Mouse (Mus musculus) lung, embryonic 14.5 days (tissue): ENCODE data around the gene Syde2. TPM values are rescaled to one million over a fixed set of nuclear protein-coding genes. Genes with fewer than 3 reads are reported as not detected.
A peak's percentile ranks its signal among the peaks of the same experiment; 100 is the strongest.

Source experiments
- ATAC-seq: fragments of 200-750 bp; cut with Nextera tagmentation; 2 replicates; pipeline ENCODE4 v1.8.0; 2017; ENCODE audit warnings: mild to moderate bottlenecking, moderate TSS enrichment, moderate library complexity; ENCODE audit not compliant: insufficient read depth
- DNase-seq: peaks from one replicate; pipeline ENCODE4 v3.0.0-alpha.2; 2015
- H3K27ac ChIP-seq: fragments of 300-500 bp; sonication (generic); 2 replicates; pipeline ENCODE4 v1.5.1; 2014; ENCODE audit warnings: low read depth, mild to moderate bottlenecking, moderate library complexity
- H3K27me3 ChIP-seq: fragments of 300-500 bp; sonication (generic); 2 replicates; pipeline ENCODE4 v1.6.1; 2014; ENCODE audit warnings: low read length, control low read depth; ENCODE audit not compliant: insufficient read depth
- H3K36me3 ChIP-seq: fragments of 300-500 bp; sonication (generic); 2 replicates; pipeline ENCODE4 v1.6.1; 2014; ENCODE audit warnings: control low read depth; ENCODE audit not compliant: insufficient read depth
- H3K4me1 ChIP-seq: fragments of 300-500 bp; sonication (generic); 2 replicates; pipeline ENCODE4 v1.6.1; 2014; ENCODE audit warnings: antibody characterized with exemption, control low read depth; ENCODE audit not compliant: insufficient read depth
- H3K4me2 ChIP-seq: fragments of 300-500 bp; sonication (generic); 2 replicates; pipeline ENCODE4 v1.6.1; 2014; ENCODE audit warnings: mild to moderate bottlenecking
- H3K4me3 ChIP-seq: fragments of 300-500 bp; sonication (generic); 2 replicates; pipeline ENCODE4 v1.5.1; 2014; ENCODE audit warnings: low read depth, low read length
- H3K9ac ChIP-seq: fragments of 300-500 bp; sonication (generic); 2 replicates; pipeline ENCODE4 v1.6.1; 2014
- H3K9me3 ChIP-seq: fragments of 300-500 bp; sonication (generic); 2 replicates; pipeline ENCODE4 v1.6.1; 2016; ENCODE audit warnings: low read depth, low read length, control low read depth
- CTCF ChIP-seq: IDR thresholded peaks from 2 replicates; pipeline ENCODE4 v1.5.1; 2016; ENCODE audit warnings: antibody characterized with exemption, low read depth
- WGBS: fragments of 180-500 bp; shearing (Covaris S2); extraction: QIAGEN DNeasy Blood & Tissue Kit; methylation state at CpG from one replicate; pipeline ENCODE4 v1.1.7; 2014; 5-methylcytosine and 5-hydroxymethylcytosine counted together
- polyA plus RNA-seq: library from polyadenylated mRNA; unstranded; fragments of >200 nt; fragmentation: Nextera tagmentation; extraction: Ambion mirVana; gene quantifications from 2 replicates; pipeline ENCODE4 v1.2.1, GENCODE M21; 2014

The Syde2 gene
- polyA plus RNA-seq, result 2.5 and 3.2 TPM in 2 replicates

DNA sequence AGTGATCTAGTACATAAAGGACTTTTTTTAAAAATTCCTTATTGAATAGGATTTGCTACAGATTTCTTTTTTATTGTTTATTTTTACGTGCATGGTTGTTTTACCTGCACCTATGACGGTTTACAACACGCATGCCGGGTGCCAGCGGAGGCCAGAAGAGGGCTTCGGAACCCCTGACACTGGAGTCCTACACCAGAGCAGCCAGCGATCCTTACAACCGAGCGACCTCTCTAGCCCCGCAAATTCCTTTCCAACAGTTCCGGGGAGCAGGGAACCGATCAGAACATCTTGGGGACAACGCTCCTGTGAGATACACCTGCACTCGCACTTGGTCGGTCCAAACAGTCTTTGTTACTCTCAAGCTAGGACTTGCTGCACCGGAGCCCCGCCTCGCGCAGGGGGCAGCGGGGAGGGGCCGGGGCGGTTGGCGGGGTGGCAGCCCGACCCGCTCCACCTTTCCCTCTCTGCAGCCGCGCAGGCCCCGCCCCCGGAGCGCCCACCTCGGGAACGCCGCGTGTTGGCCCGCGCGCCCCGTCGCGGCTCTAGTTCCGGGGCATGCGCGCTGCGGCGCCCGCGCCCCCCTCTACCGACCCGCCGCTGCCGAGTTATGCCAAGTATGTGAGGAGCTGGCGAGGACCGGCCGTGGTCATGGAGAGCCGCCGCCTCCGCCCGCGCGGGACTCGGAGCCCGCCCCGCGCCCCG is at the start of gene Syde2:
TSS of gene Syde2 (plus strand) at position 603 of the 702 bp plus-strand sequence.
- TF ChIP-seq CTCF, result no peak
- Histone ChIP-seq H3K27ac (peak within 1 kb of the TSS; percentile 94), H3K4me1 (peaks cover 13% of the 10 kb centered on the region), H3K4me2 (peak within 1 kb of the TSS; percentile 81), H3K9ac (peak within 1 kb of the TSS; percentile 82), H3K9me3 (no peaks in the 10 kb centered on the region), H3K27me3 (peaks cover 8% of the 10 kb centered on the region; the same call in 1 of the 2 replicates), H3K4me3 (peak within 1 kb of the TSS; percentile 67), H3K36me3 (no peaks in the 10 kb centered on the region)
- ATAC-seq, result peak; percentile 86
- 1% methylated on average over 58 of the region's 65 CpGs for WGBS
- DNase-seq, result peak; percentile 90

DNA sequence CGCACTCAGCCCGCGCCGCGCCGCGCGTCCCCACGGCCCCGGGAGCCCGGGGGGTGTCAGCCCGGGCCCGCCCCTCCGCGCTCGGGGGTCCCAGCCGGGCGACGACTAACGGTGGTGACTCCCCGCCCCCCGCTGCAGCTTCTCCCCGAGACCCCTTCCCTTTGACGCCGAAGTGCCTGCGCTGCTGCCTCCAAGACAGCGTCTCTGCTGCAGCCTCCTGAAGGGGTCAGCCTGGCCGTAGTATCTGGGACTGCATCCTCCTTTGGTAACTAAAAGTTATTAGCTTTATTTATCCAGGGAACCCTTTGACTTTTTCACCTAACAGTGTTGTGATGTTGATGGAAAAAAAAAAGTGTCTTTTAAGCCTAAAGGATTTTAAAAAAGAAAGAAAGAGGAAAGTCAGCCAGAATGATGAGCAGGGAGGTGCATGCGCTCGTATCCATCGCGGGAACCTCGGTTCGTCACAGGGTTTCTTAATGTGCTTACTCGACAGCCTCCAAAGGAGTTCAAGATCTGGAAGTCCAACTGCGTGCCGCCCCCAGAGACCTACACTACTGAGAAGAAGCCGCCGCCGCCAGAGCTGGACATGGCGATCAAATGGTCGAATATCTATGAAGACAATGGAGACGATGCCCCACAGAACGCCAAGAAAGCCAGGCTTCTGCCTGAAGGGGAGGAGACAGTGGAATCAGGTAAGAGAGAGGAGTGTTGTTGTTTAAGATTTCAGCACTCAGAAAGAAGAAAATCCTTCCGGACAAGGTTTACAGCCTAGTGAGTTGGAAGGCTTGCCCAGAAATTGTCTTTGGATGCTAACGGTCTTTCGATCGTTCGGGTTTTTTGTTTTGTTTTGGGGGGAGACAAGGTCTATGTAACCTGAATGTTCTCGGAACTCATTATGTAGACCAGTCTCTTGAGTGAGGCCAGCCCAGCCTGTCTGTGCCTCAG is 49.0 kb upstream of the Syde2 start:
- Histone ChIP-seq H3K4me2 (peak overlapping the region; percentile 86), H3K36me3 (peaks cover 34% of the 10 kb centered on the region), H3K27ac (no peak overlapping the region), H3K4me3 (peak overlapping the region; percentile 96), H3K27me3 (no peaks in the 10 kb centered on the region), H3K9ac (peak overlapping the region; percentile 88), H3K9me3 (no peaks in the 10 kb centered on the region), H3K4me1 (peaks cover 11% of the 10 kb centered on the region; the same call in 1 of the 2 replicates)
- WGBS, result 18% methylated on average over 49 of the region's 50 CpGs
- ATAC-seq, result peak; percentile 22
- peak; percentile 49 for DNase-seq
- TF ChIP-seq CTCF, result peak; percentile 29; the same call in 1 of the 2 replicates

DNA sequence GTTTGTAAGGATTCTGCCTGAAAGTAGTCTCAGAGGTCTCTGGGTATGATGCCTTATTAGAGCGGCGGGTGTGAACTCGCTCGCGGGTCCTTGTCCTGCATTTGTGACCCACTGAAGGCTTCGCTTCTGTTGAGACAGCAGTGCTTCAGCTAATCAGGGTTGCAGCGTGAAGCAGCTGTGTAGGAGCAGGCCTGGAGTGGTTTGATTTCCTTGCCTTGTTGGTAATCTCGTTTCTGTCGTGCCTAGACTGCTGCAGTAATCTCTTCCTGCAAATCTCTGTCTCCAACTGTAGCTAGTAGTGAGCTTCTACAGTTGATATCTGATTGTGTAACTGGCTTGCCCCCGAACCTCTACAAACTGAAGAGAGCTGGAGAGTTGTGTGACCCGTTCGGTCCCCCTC is 48.3 kb upstream of the Syde2 start:
- H3K9ac ChIP-seq, result peak overlapping the region; percentile 88
- no peaks in the 10 kb centered on the region for H3K9me3 ChIP-seq
- ATAC-seq, result no peak
- peaks cover 38% of the 10 kb centered on the region for H3K36me3 ChIP-seq
- WGBS, result 79% methylated on average over 12 of the region's 12 CpGs
- no peak for DNase-seq
- H3K27me3 ChIP-seq, result no peaks in the 10 kb centered on the region
- peak overlapping the region; percentile 86 for H3K4me2 ChIP-seq
- no peak overlapping the region for H3K27ac ChIP-seq
- H3K4me3 ChIP-seq, result peak overlapping the region; percentile 96
- peaks cover 11% of the 10 kb centered on the region; the same call in 1 of the 2 replicates for H3K4me1 ChIP-seq
- TF ChIP-seq CTCF, result no peak

GRCm38 (mm10) chr3:145939971-145940370 is 47.7 kb upstream of the Syde2 start:
- no peaks in the 10 kb centered on the region for H3K27me3 ChIP-seq
- H3K9me3 ChIP-seq, result no peaks in the 10 kb centered on the region
- H3K4me2 ChIP-seq, result no peak overlapping the region
- DNase-seq (no peak), ATAC-seq (no peak)
- H3K4me3 ChIP-seq, result no peak overlapping the region
- no peak overlapping the region for H3K27ac ChIP-seq
- 79% methylated on average over 4 of the region's 4 CpGs for WGBS
- H3K4me1 ChIP-seq, result peaks cover 11% of the 10 kb centered on the region; the same call in 1 of the 2 replicates
- TF ChIP-seq CTCF, result no peak
- H3K36me3 ChIP-seq, result peaks cover 39% of the 10 kb centered on the region
- no peak overlapping the region for H3K9ac ChIP-seq

- no peak for ATAC-seq
- Histone ChIP-seq H3K4me2 (no peak overlapping the region), H3K9ac (no peak overlapping the region), H3K27ac (no peak overlapping the region), H3K36me3 (peaks cover 39% of the 10 kb centered on the region), H3K4me3 (no peak overlapping the region), H3K27me3 (no peaks in the 10 kb centered on the region), H3K9me3 (no peaks in the 10 kb centered on the region), H3K4me1 (peaks cover 11% of the 10 kb centered on the region; the same call in 1 of the 2 replicates)
- WGBS, result 11% methylated on average over 3 of the region's 3 CpGs
- TF ChIP-seq CTCF, result peak; percentile 95
- DNase-seq, result peak; percentile 88
Measured at GRCm38 (mm10) chr3:145941971-145942370, 45.7 kb upstream of the Syde2 start.

DNA sequence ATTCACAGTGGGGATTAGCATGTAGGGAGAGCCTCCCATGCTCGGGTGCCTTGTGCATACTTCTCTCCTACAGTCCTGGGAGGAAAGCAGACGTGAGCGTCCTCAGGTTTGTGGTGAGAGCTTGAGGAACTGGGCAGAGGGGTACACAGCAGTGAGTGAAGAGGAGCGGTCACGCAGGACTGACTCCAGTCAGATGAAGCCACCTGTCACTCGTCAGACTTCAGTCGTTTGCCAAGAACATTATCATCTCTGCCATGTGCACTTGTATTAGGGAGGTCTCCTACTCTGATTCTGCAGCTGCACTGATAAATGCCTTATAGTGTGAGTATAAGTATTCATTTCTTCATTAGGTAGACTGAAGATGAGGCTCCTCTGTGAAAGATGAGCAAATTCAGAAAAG is 43.3 kb upstream of the Syde2 start:
- Histone ChIP-seq H3K27ac (no peak overlapping the region), H3K36me3 (peaks cover 39% of the 10 kb centered on the region), H3K4me1 (peaks cover 5% of the 10 kb centered on the region; the same call in 1 of the 2 replicates), H3K4me2 (no peak overlapping the region), H3K9me3 (no peaks in the 10 kb centered on the region), H3K4me3 (no peak overlapping the region), H3K9ac (no peak overlapping the region), H3K27me3 (no peaks in the 10 kb centered on the region)
- WGBS, result 79% methylated on average over 7 of the region's 7 CpGs
- no peak for TF ChIP-seq CTCF
- DNase-seq, result no peak
- ATAC-seq, result no peak
